Mouse (Mus musculus): Measurements from ENCODE around the gene Rhou.

- no peak for TF ChIP-seq TBP (conservative IDR thresholded peaks at IDR 0.05; ENCODE audit: low read depth, low read length)
- peak; percentile 71 for TF ChIP-seq BHLHE40 (IDR thresholded peaks at IDR 0.05; ENCODE audit: low read depth, low read length)
- no peak for TF ChIP-seq POLR2A (IDR thresholded peaks at IDR 0.05; ENCODE audit: low read depth, low read length)
Observed at GRCm38 (mm10) chr8:123672648-123673047, 18.9 kb downstream of the Rhou start.

Data from CH12.LX (cell line).